Mouse (Mus musculus) G1E (cell line): ENCODE results near the gene Iqcd. TPM values are rescaled to one million over a fixed set of nuclear protein-coding genes. Genes with fewer than 3 reads are reported as not detected.

Source experiments
- ATAC-seq: 2 replicates; pipeline ENCODE4 v1.8.0; 2016; ENCODE audit warnings: mild to moderate bottlenecking; ENCODE audit not compliant: insufficient number of reproducible peaks, poor library complexity, low FRiP score, severe bottlenecking; ENCODE audit errors: extremely low read depth
- DNase-seq: peaks from one replicate; pipeline ENCODE4 v3.0.0; 2012; ENCODE audit warnings: low spot score
- H3K27me3 ChIP-seq: 2 replicates; pipeline ENCODE4 v1.6.1; 2012; ENCODE audit warnings: mild to moderate bottlenecking, low read length, inconsistent platforms; ENCODE audit not compliant: insufficient read depth
- H3K36me3 ChIP-seq: replicated peaks from 2 replicates; pipeline ENCODE3; 2012; ENCODE audit warnings: mild to moderate bottlenecking, inconsistent platforms
- H3K4me1 ChIP-seq: 2 replicates; pipeline ENCODE4 v1.6.1; 2012; ENCODE audit warnings: low read depth, low read length, inconsistent platforms, mixed read lengths; ENCODE audit not compliant: insufficient read depth
- H3K4me3 ChIP-seq: 2 replicates; pipeline ENCODE4 v1.5.1; 2012; ENCODE audit warnings: low read depth, mild to moderate bottlenecking, inconsistent platforms, low read length, moderate library complexity, mixed read lengths
- H3K9me3 ChIP-seq: replicated peaks from 2 replicates; pipeline ENCODE4 v1.6.1; 2012; ENCODE audit warnings: inconsistent platforms
- CTCF ChIP-seq: IDR thresholded peaks from 2 replicates; pipeline ENCODE4 v1.5.1; 2012; ENCODE audit warnings: low read depth, low read length, inconsistent platforms, mixed read lengths
- GATA1 ChIP-seq: IDR thresholded peaks from 2 replicates; pipeline ENCODE4 v1.6.1; 2012; ENCODE audit warnings: borderline replicate concordance, low read length, inconsistent platforms, mixed read lengths
- GATA2 ChIP-seq: IDR thresholded peaks from 2 replicates; pipeline ENCODE4 v1.6.1; 2012; ENCODE audit warnings: low read depth, low read length, inconsistent platforms, borderline replicate concordance
- POLR2AphosphoS5 ChIP-seq: IDR thresholded peaks from 2 replicates; pipeline ENCODE4 v1.6.1; 2012; ENCODE audit warnings: low read depth, low read length, inconsistent platforms; ENCODE audit not compliant: insufficient replicate concordance
- TAL1 ChIP-seq: conservative IDR thresholded peaks from 2 replicates; pipeline ENCODE4 v1.6.1; 2012; ENCODE audit warnings: low read depth, low read length, inconsistent platforms, mixed read lengths
- polyA plus RNA-seq: library from polyadenylated mRNA; stranded (reverse); fragments of >175 nt; gene quantifications from 2 replicates; pipeline ENCODE4 v1.2.3, GENCODE M21; 2012
- total RNA-seq, 2 experiments: library from RNA; stranded (forward) in 1 of 2; stranded (reverse) in 1 of 2; fragments of 200-1000 nt in 1 of 2; fragments of >200 nt in 1 of 2; fragmentation: Nextera tagmentation in 1 of 2; gene quantifications; 2 replicates each; pipeline ENCODE4 v1.2.3; 2014 to 2017

Iqcd gene
- total and polyA plus RNA-seq, 3 experiments = 0.60 to 1.2 TPM; not detected in 1

- TF ChIP-seq GATA2 = no peak
- ATAC-seq = no peak
Observed at GRCm38 (mm10) chr5:120606590-120607200, 17.9 kb downstream of the Iqcd start.

GRCm38 (mm10) chr5:120607335-120607734 lies 18.5 kb downstream of the Iqcd start:
- DNase-seq (no peak), ATAC-seq (no peak)
- Histone ChIP-seq H3K27me3 (no peaks in the 10 kb centered on the region), H3K4me1 (peaks cover 51% of the 10 kb centered on the region), H3K36me3 (peaks cover 63% of the 10 kb centered on the region), H3K9me3 (no peaks in the 10 kb centered on the region), H3K4me3 (no peak overlapping the region)
- TF ChIP-seq POLR2AphosphoS5 (no peak), GATA1 (no peak), TAL1 (no peak), GATA2 (no peak), CTCF (no peak)

More at GRCm38 (mm10) chr5:120606590-120607200, 17.9 kb downstream of the Iqcd start:
- no peaks in the 10 kb centered on the region for H3K27me3 ChIP-seq
- H3K9me3 ChIP-seq = no peaks in the 10 kb centered on the region
- peaks cover 69% of the 10 kb centered on the region for H3K36me3 ChIP-seq
- DNase-seq = no peak
- H3K4me3 ChIP-seq = no peak overlapping the region; the same call in 1 of the 2 replicates
- H3K4me1 ChIP-seq = peaks cover 51% of the 10 kb centered on the region

- Histone ChIP-seq H3K36me3 (peaks cover 53% of the 10 kb centered on the region), H3K9me3 (no peaks in the 10 kb centered on the region), H3K4me3 (no peak overlapping the region), H3K27me3 (no peaks in the 10 kb centered on the region), H3K4me1 (peaks cover 58% of the 10 kb centered on the region)
- DNase-seq (no peak), ATAC-seq (no peak)
- TF ChIP-seq GATA1 (no peak), GATA2 (no peak), POLR2AphosphoS5 (no peak), TAL1 (no peak), CTCF (no peak)
Observed at GRCm38 (mm10) chr5:120609246-120609775, 20.5 kb downstream of the Iqcd start.

- no peak for ATAC-seq
- peaks cover 3% of the 10 kb centered on the region for H3K9me3 ChIP-seq
- TF ChIP-seq GATA1 (no peak), GATA2 (no peak), CTCF (no peak)
- DNase-seq = no peak
- peaks cover 65% of the 10 kb centered on the region for H3K36me3 ChIP-seq
- H3K27me3 ChIP-seq = no peaks in the 10 kb centered on the region
- peaks cover 55% of the 10 kb centered on the region for H3K4me1 ChIP-seq
- peak overlapping the region; percentile 85; the same call in 1 of the 2 replicates for H3K4me3 ChIP-seq
Observed at GRCm38 (mm10) chr5:120610906-120611305, 22.1 kb downstream of the Iqcd start.

- Histone ChIP-seq H3K4me1 (peaks cover 51% of the 10 kb centered on the region), H3K36me3 (peaks cover 65% of the 10 kb centered on the region), H3K4me3 (peak overlapping the region; percentile 85), H3K27me3 (no peaks in the 10 kb centered on the region), H3K9me3 (peaks cover 5% of the 10 kb centered on the region)
- DNase-seq = no peak
- ATAC-seq = no peak
- no peak for TF ChIP-seq TAL1
- no peak for TF ChIP-seq GATA2
- no peak for TF ChIP-seq GATA1
- no peak for TF ChIP-seq POLR2AphosphoS5
- no peak for TF ChIP-seq CTCF
Observed at GRCm38 (mm10) chr5:120611416-120611815, 22.6 kb downstream of the Iqcd start.

- TF ChIP-seq POLR2AphosphoS5 (peak; percentile 31; the same call in 1 of the 2 replicates), GATA1 (no peak)
- peaks cover 65% of the 10 kb centered on the region for H3K36me3 ChIP-seq
- peak; percentile 77 for ATAC-seq
- peak; percentile 89 for DNase-seq
- peaks cover 49% of the 10 kb centered on the region for H3K4me1 ChIP-seq
- H3K27me3 ChIP-seq = no peaks in the 10 kb centered on the region
- peaks cover 5% of the 10 kb centered on the region for H3K9me3 ChIP-seq
- peak within 1 kb of the TSS; percentile 85 for H3K4me3 ChIP-seq
Observed at GRCm38 (mm10) chr5:120612442-120612821, 23.6 kb downstream of the Iqcd start, which contains the start of the genes Rita1 and Ddx54. TSS of gene Rita1 (minus strand) at chr5:120612589. TSS of gene Ddx54 (plus strand) at chr5:120612739.
